Mouse (Mus musculus) cerebellum, adult 18-20 months (tissue): Measurements from ENCODE around the gene Sept9.
"Not testable (repeated sequence)": the region's sequence is repeated elsewhere in the genome, so short reads cannot be mapped to it uniquely, and the experiment has no call there.

ENCODE experiments used
- DNase-seq, 2 experiments: peaks; one replicate each; pipeline ENCODE4 v3.0.0; 2021

The Sept9 gene

GRCm38 (mm10) chr11:117316441-117317331 is 117.2 kb downstream of the Sept9 start:
- DNase-seq: peak; percentile 27 to 42

GRCm38 (mm10) chr11:117317429-117318101 is 118.1 kb downstream of the Sept9 start:
- no peak for DNase-seq

DNA sequence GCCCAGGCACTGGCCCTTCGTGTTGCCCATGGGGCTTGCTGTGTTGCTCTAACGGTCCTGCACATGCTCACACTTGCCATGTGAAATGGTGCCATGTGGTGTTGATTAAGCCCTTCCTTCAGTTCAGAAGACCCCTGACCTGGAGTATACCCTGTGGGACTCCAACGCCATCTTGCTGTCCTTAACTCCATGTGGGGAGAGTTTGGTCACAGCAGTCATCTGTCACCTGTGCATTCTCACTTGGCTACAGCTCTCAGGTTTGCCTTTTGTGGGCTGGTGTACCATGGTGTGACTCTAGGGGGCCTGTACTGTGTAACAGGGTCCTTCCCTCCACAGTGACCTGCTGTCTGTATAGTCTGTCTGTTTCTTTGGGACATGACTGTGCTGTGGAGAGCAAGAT is 118.7 kb downstream of the Sept9 start:
- DNase-seq: no peak

GRCm38 (mm10) chr11:117318731-117319542 is 119.5 kb downstream of the Sept9 start:
- DNase-seq: no peak

DNA sequence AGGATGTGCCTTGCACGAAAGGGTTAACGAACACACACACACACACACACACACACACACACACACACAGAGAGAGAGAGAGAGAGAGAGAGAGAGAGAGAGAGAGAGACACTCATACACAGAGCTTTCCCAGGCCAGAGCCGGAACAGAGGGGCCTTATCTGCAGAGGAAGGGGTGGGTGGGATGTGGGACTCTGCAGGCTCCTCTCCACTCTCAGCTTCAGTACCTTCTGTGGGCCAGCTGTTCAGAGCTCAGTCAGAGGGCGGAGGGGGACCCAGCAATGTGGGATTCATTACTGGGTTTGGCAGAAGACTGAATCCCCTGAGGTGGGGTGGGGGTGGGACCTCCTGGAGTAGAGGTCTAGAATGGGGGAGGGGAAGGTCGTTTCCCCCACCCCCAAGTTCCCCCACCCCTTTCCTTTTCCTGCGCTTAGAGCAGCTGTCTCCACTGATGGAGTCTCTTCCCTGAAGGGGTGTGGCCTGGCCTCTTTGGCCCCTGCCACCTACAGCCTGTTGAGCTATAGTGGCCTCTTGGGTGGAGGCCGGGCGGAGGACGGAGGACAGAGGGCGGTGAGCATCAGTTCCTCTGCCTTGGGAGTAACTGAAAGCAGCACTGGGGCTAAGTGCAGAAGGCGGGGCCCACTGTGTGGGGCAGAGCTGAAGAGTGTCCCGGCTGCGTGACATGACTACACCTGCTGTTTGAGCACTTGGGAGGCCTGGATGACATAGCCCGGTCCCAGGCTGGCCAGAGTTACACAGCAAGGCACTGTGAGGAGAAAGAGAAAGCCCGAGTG is 120.3 kb downstream of the Sept9 start:
- no peak for DNase-seq

GRCm38 (mm10) chr11:117320482-117320881 is 121.0 kb downstream of the Sept9 start:
- no peak for DNase-seq

- no peak for DNase-seq
Measured at GRCm38 (mm10) chr11:117321311-117321971, 122.0 kb downstream of the Sept9 start.

DNA sequence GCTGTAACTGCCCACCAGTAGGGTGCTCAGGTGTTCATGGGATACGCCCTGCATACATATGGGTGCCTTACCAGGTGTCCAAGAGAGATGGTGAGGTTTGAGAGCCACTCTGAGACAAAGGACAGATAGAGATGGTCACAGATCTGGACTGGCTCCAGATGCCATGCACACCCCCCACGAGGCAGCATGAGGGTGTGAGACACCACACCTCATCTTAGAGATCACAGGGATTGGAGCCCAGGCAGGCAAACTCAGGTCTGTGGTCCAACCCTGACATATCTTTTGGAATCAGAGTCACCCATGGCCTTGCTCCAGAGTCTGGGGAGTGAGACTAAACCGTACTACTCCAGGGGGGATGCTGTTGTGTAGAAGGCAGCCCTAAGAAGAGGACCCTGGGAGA is 122.8 kb downstream of the Sept9 start:
- no peak for DNase-seq

GRCm38 (mm10) chr11:117322730-117323579 is 123.5 kb downstream of the Sept9 start:
- no peak for DNase-seq

GRCm38 (mm10) chr11:117323976-117324574 is 124.6 kb downstream of the Sept9 start:
- DNase-seq: no peak

DNA sequence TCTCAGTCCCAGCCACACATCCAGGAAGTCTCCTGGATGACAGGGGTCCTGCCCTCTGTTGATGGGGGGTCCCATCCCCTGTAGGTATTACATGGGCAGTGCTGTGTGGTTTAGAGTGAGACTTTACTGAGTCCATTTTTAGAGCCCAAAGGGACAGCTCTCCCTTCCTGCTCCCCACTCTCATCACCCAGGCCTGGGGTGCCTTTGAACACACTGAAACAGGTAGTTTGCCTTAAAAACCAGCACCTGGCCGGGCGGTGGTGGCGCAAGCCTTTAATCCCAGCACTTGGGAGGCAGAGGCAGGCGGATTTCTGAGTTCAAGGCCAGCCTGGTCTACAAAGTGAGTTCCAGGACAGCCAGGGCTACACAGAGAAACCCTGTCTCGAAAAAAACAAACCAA is 125.3 kb downstream of the Sept9 start:
- DNase-seq: not testable (repeated sequence)

DNA sequence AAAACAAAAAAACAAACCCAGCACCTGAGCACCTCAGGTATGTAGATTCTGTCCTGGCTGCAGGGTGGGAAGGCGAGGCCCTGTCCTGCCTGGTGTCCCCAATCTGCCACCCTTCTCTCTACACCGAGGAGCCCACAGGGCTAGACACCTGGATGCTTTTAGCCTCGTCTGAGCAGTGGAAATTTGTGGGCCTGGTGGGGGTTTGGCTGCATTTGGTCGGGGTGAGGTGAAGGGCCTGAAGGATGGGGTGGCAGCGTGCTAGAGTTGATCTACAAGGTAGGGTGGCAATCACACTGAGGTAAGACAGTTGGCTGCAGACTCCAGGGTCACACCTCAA is 125.6 kb downstream of the Sept9 start:
- no peak for DNase-seq

GRCm38 (mm10) chr11:117325468-117326139 is 126.1 kb downstream of the Sept9 start:
- DNase-seq: no peak

- DNase-seq: no peak
Measured at GRCm38 (mm10) chr11:117326140-117326725, 126.8 kb downstream of the Sept9 start.

- no peak for DNase-seq
Measured at GRCm38 (mm10) chr11:117326867-117327600, 127.6 kb downstream of the Sept9 start.

DNA sequence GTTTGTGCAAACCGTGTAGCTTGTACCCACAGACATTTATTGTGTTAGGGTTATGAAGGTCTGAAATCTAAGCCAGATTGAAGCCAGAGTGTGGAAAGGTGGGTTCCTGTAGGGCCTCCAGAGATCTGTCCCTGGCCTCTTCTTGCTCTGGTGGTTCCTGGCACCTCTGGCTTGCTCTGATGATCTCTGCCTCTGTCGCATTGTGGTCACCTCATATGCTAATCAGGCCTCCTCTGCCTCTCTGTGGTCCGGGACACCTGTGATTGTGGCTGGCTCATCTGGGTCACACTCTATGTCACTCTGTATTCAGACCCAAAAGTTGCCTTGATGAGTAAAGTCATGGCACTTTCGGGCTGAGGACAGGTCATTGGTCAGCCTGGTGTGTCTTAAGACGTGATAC is 128.2 kb downstream of the Sept9 start:
- DNase-seq: no peak

DNA sequence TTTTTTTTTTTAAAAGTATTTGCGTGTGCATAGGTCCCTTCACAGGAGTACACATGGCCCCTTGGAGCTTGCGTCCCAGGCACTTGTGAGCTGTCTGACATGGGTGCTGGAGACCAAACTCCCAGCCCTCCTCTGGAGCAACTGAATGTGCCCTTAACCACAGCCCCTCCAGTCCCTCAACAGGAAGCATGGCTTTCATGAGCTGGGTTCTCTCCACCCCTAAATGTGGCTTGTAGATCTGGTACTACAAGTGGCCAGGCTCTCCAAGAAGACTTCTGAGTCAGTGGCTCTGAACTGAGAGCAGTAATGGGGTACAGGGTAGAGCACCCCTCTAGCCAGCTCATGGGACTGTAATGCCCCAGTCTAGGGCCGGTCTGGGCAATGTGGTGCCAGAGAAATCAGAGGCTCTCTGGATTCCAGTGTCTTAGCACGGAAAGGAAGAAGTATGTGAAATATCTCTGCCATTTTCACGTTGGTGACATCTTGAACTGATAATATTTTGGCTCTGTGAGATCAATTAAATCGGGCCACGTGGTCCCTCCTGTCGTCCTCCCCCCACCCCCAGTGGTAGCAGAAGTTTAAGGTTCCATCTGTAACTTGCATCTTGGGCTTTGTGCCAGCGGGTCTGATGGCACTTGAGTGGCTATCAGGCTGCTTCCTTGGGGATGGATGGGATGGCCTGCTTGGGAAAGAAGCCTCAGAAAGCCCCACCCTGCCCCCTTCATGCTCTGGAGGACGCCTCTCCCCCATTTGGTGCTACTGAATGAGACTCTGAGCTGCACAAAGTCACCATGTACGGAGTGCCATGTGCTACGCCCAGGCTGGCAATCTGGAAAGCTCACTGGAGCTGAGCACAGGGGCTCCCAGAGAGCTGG is 130.9 kb downstream of the Sept9 start:
- DNase-seq: no peak

DNA sequence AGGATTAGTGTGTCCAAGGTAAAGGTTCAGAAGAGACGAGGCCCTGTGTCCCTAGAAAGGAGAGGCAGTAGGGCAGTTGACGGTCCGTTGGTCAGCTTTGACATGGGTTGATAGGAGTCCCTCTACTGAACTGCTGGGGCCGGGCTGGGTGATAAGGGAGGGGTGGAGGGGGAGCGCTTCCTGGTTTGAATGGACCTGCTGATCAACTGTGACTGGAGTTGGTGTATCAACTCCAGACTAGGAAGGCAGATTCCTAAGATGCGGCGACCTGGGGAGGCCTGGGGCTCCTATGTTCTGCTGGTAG is 131.4 kb downstream of the Sept9 start:
- DNase-seq: no peak
